Mouse (Mus musculus) spleen, postnatal 14 days (tissue): ENCODE measurements around the gene Fam241a.

Source experiments
- DNase-seq, 2 experiments: peaks; one replicate each; pipeline ENCODE4 v3.0.0; 2021 to 2022; ENCODE audit warnings: low spot score in 2 of 2

Gene Fam241a

GRCm38 (mm10) chr3:127895792-127896541 is at the start of gene Fam241a:
Gene Fam241a (minus strand): TSS chr3:127896324.
- peak; percentile 84 to 85 for DNase-seq

GRCm38 (mm10) chr3:127932453-127932852 is 36.3 kb upstream of the Fam241a start:
- DNase-seq, result no peak

- DNase-seq, result peak in 1 of 2 experiments; percentile 34
Observed at GRCm38 (mm10) chr3:127930326-127931012, 34.3 kb upstream of the Fam241a start.

GRCm38 (mm10) chr3:127929921-127930320 is 33.8 kb upstream of the Fam241a start:
- no peak for DNase-seq

- no peak for DNase-seq
Observed at GRCm38 (mm10) chr3:127926635-127927183, 30.6 kb upstream of the Fam241a start.

- DNase-seq, result no peak
Observed at GRCm38 (mm10) chr3:127924464-127924863, 28.3 kb upstream of the Fam241a start.

GRCm38 (mm10) chr3:127923183-127923582 is 27.1 kb upstream of the Fam241a start:
- no peak for DNase-seq

GRCm38 (mm10) chr3:127922125-127922524 is 26.0 kb upstream of the Fam241a start:
- DNase-seq, result no peak

- no peak for DNase-seq
Observed at GRCm38 (mm10) chr3:127917999-127918661, 22.0 kb upstream of the Fam241a start.

GRCm38 (mm10) chr3:127917549-127917948 is 21.4 kb upstream of the Fam241a start:
- DNase-seq, result no peak

- no peak for DNase-seq
Observed at GRCm38 (mm10) chr3:127915656-127916334, 19.7 kb upstream of the Fam241a start.

- DNase-seq, result no peak
Observed at GRCm38 (mm10) chr3:127913885-127914709, 18.0 kb upstream of the Fam241a start.

- no peak for DNase-seq
Observed at GRCm38 (mm10) chr3:127909941-127910340, 13.8 kb upstream of the Fam241a start.

GRCm38 (mm10) chr3:127894981-127895779 is 944 bp downstream of the Fam241a start:
- no peak for DNase-seq

GRCm38 (mm10) chr3:127893902-127894301 is 2.2 kb downstream of the Fam241a start:
- peak; percentile 21 to 31 for DNase-seq

- no peak for DNase-seq
Observed at GRCm38 (mm10) chr3:127891906-127892305, 4.2 kb downstream of the Fam241a start.

- DNase-seq, result no peak
Observed at GRCm38 (mm10) chr3:127890008-127890407, 6.1 kb downstream of the Fam241a start.

- DNase-seq, result no peak
Observed at GRCm38 (mm10) chr3:127889570-127889969, 6.6 kb downstream of the Fam241a start.

- DNase-seq, result no peak
Observed at GRCm38 (mm10) chr3:127881684-127882083, 14.4 kb downstream of the Fam241a start.

- DNase-seq, result no peak
Observed at GRCm38 (mm10) chr3:127879968-127880367, 16.2 kb downstream of the Fam241a start.
